Mouse (Mus musculus): ENCODE measurements around the gene Spns2. TPM values are rescaled to one million over a fixed set of nuclear protein-coding genes. Genes with fewer than 3 reads are reported as not detected.

Gene Spns2
- polyA plus RNA-seq, 1 experiment from 2014 or later, result 8.5 TPM

DNA sequence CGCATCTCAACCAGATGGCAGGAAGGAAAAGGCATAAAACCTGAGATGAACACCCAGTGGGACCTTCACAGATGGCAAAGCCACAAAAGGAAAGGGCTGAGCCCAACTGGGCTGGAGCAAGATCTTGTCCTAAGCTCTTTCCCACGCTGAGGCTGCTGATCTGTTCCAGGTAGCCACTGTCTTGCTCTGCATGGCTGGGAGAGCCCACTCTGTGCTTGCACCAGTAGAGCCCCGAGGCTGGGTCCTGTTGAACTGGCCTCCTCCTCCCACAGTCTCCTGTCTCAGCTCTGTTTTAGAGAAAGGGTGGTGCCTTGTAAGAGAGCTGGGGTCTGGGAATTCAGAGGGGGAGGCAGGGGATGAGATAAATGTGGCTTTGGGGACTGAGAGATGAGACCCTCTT lies 82.6 kb downstream of the Spns2 start:
- H3K9me3 ChIP-seq (ENCODE audit: low read depth, low read length), result no peaks in the 10 kb centered on the region
- peak overlapping the region; percentile 90 for H3K27ac ChIP-seq (ENCODE audit: low read depth)
- H3K27me3 ChIP-seq (ENCODE audit: insufficient read depth, low read length), result no peaks in the 10 kb centered on the region
- DNase-seq (no peak), ATAC-seq (ENCODE audit: insufficient read depth) (no peak)
- peak overlapping the region; percentile 94 for H3K4me3 ChIP-seq (ENCODE audit: low read depth, low read length)
- H3K4me1 ChIP-seq (ENCODE audit: insufficient read depth), result peaks cover 52% of the 10 kb centered on the region
- peak overlapping the region; percentile 97 for H3K4me2 ChIP-seq
- H3K9ac ChIP-seq, result peak overlapping the region; percentile 34
- H3K36me3 ChIP-seq (ENCODE audit: insufficient read depth), result peaks cover 29% of the 10 kb centered on the region
- no peak for TF ChIP-seq CTCF (IDR thresholded peaks at IDR 0.05; ENCODE audit: low read depth)
- 24% methylated on average over 3 of the region's 3 CpGs for WGBS

- Histone ChIP-seq H3K4me2 (peak overlapping the region; percentile 97), H3K36me3 (ENCODE audit: insufficient read depth) (peaks cover 36% of the 10 kb centered on the region), H3K4me1 (ENCODE audit: insufficient read depth) (peaks cover 52% of the 10 kb centered on the region), H3K27me3 (ENCODE audit: insufficient read depth, low read length) (no peaks in the 10 kb centered on the region), H3K27ac (ENCODE audit: low read depth) (peak overlapping the region; percentile 90), H3K9ac (peak overlapping the region; percentile 34; the same call in 1 of the 2 replicates), H3K4me3 (ENCODE audit: low read depth, low read length) (peak overlapping the region; percentile 94; the same call in 1 of the 2 replicates), H3K9me3 (ENCODE audit: low read depth, low read length) (no peaks in the 10 kb centered on the region)
- DNase-seq, result peak; percentile 68
- peak; percentile 22; the same call in 1 of the 2 replicates for ATAC-seq (ENCODE audit: insufficient read depth)
- no peak for TF ChIP-seq CTCF (IDR thresholded peaks at IDR 0.05; ENCODE audit: low read depth)
- WGBS, result 38% methylated on average over 8 of the region's 8 CpGs
Observed at GRCm38 (mm10) chr11:72406079-72406675, 83.5 kb downstream of the Spns2 start.

- Histone ChIP-seq H3K36me3 (ENCODE audit: insufficient read depth) (peaks cover 43% of the 10 kb centered on the region), H3K4me1 (ENCODE audit: insufficient read depth) (peaks cover 52% of the 10 kb centered on the region), H3K27ac (ENCODE audit: low read depth) (peak overlapping the region; percentile 90), H3K4me3 (ENCODE audit: low read depth, low read length) (no peak overlapping the region), H3K9ac (no peak overlapping the region), H3K9me3 (ENCODE audit: low read depth, low read length) (no peaks in the 10 kb centered on the region), H3K4me2 (peak overlapping the region; percentile 97), H3K27me3 (ENCODE audit: insufficient read depth, low read length) (no peaks in the 10 kb centered on the region)
- TF ChIP-seq CTCF (IDR thresholded peaks at IDR 0.05; ENCODE audit: low read depth), result no peak
- WGBS, result 48% methylated on average over 4 of the region's 4 CpGs
- DNase-seq (no peak), ATAC-seq (ENCODE audit: insufficient read depth) (no peak)
Observed at GRCm38 (mm10) chr11:72405532-72405931, 84.2 kb downstream of the Spns2 start.

- no peaks in the 10 kb centered on the region for H3K27me3 ChIP-seq (ENCODE audit: insufficient read depth, low read length)
- H3K27ac ChIP-seq (ENCODE audit: low read depth), result peak overlapping the region; percentile 87
- WGBS, result 89% methylated on average over 12 of the region's 12 CpGs
- peaks cover 49% of the 10 kb centered on the region for H3K4me1 ChIP-seq (ENCODE audit: insufficient read depth)
- H3K36me3 ChIP-seq (ENCODE audit: insufficient read depth), result peaks cover 67% of the 10 kb centered on the region
- no peak for DNase-seq
- H3K4me2 ChIP-seq, result 0 out of 2 replicates have a peak overlapping the region, but pooled peaks have one; percentile 10
- H3K9me3 ChIP-seq (ENCODE audit: low read depth, low read length), result no peaks in the 10 kb centered on the region
- ATAC-seq (ENCODE audit: insufficient read depth), result no peak
- no peak overlapping the region for H3K4me3 ChIP-seq (ENCODE audit: low read depth, low read length)
- TF ChIP-seq CTCF (IDR thresholded peaks at IDR 0.05; ENCODE audit: low read depth), result no peak
- H3K9ac ChIP-seq, result no peak overlapping the region
Observed at GRCm38 (mm10) chr11:72402969-72403368, 86.7 kb downstream of the Spns2 start.

DNA sequence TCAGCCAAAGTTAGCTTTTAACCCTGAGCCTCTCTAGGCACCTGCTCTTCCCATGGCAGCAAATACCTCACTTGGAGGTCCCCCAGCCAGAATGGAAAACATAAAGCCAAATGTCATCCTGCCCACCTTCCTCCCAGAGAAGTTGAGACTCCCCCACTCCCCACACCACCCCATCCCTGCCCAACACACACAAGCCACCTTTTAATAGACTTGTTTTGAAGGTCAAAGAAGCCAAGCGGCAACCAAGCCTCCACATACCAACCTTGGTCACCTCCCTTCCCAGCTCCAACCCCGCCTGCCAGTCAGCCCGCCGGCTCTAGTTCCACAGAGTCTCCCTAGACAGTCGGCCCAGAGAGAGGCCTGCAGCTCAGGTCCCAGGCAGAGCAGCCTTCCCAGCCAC lies 87.7 kb downstream of the Spns2 start:
- H3K9ac ChIP-seq, result no peak overlapping the region
- H3K36me3 ChIP-seq (ENCODE audit: insufficient read depth), result peaks cover 75% of the 10 kb centered on the region
- H3K4me2 ChIP-seq, result peak overlapping the region; percentile 15; the same call in 1 of the 2 replicates
- H3K27ac ChIP-seq (ENCODE audit: low read depth), result peak overlapping the region; percentile 87
- ATAC-seq (ENCODE audit: insufficient read depth) (no peak), DNase-seq (peak; percentile 39)
- peaks cover 47% of the 10 kb centered on the region for H3K4me1 ChIP-seq (ENCODE audit: insufficient read depth)
- no peaks in the 10 kb centered on the region for H3K9me3 ChIP-seq (ENCODE audit: low read depth, low read length)
- no peak overlapping the region for H3K4me3 ChIP-seq (ENCODE audit: low read depth, low read length)
- no peaks in the 10 kb centered on the region for H3K27me3 ChIP-seq (ENCODE audit: insufficient read depth, low read length)
- WGBS, result 67% methylated on average over 5 of the region's 5 CpGs
- no peak for TF ChIP-seq CTCF (IDR thresholded peaks at IDR 0.05; ENCODE audit: low read depth)

Other genes with a start within 250 kb of the Spns2 start
- not detected in 2 replicates for gene Slc13a5, start 222.7 kb downstream of the Spns2 start, polyA plus RNA-seq (2014; fragmentation: Nextera tagmentation; extraction: Ambion mirVana)
- gene Xaf1, start 188.3 kb downstream of the Spns2 start, polyA plus RNA-seq (2014; fragmentation: Nextera tagmentation; extraction: Ambion mirVana), result 2.8 and 3.5 TPM in 2 replicates
- not detected in 2 replicates for gene Fbxo39, start 175.5 kb downstream of the Spns2 start, polyA plus RNA-seq (2014; fragmentation: Nextera tagmentation; extraction: Ambion mirVana)
- gene Tekt1, start 127.5 kb downstream of the Spns2 start, polyA plus RNA-seq (2014; fragmentation: Nextera tagmentation; extraction: Ambion mirVana), result 6.1 and 6.5 TPM in 2 replicates
- 107 and 122 TPM in 2 replicates for gene Smtnl2, start 78.2 kb downstream of the Spns2 start, polyA plus RNA-seq (2014; fragmentation: Nextera tagmentation; extraction: Ambion mirVana)
- not detected in 2 replicates for gene Ggt6, start 54.4 kb downstream of the Spns2 start, polyA plus RNA-seq (2014; fragmentation: Nextera tagmentation; extraction: Ambion mirVana)
- 157 and 161 TPM in 2 replicates for gene Mybbp1a, start 48.5 kb downstream of the Spns2 start, polyA plus RNA-seq (2014; fragmentation: Nextera tagmentation; extraction: Ambion mirVana)
- gene Spns3, start 60.6 kb upstream of the Spns2 start, polyA plus RNA-seq (2014; fragmentation: Nextera tagmentation; extraction: Ambion mirVana), result 0.09 TPM in 1 of 2 replicates, not detected in the other
- 77.1 and 77.9 TPM in 2 replicates for gene Ube2g1, start 117.4 kb upstream of the Spns2 start, polyA plus RNA-seq (2014; fragmentation: Nextera tagmentation; extraction: Ambion mirVana)
- 35.3 and 36.7 TPM in 2 replicates for gene Ankfy1, start 200.1 kb upstream of the Spns2 start, polyA plus RNA-seq (2014; fragmentation: Nextera tagmentation; extraction: Ambion mirVana)